Comparison of ENCODE assay signal across 24 mouse cellular contexts in the genomic region with DNA sequence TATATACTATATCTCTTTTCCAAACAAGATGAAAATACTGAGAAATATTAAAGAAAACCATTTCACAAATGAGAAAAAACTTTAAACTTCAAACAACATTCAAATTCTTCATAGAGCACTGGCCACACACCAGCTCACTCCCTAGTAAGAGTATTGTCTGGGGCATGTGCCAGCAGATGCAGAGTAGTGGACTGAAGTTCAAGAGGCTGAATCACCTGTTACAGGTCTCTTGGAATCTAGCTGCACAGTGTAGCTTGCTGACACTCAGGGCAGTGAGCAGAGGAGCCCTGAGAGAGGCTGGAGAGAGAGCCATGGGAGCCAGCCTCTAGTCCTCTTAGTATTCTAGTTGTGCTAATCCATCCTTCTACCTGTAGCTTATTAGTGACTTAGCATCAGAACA.
DNase-seq lines count a peak whose midpoint lies in the region; ATAC-seq and TF ChIP-seq lines count a peak whose summit lies in the region.
"Had no signal": no experiment of that assay in that cellular context is flagged by ENCODE, and none has a peak within 500 bp of the region (broad histone marks: within the 10 kb centered on the region; RNA-seq: fewer than 3 reads in every experiment).

No protein-coding gene starts in this region.

- H3K36me3 ChIP-seq in kidney, embryonic 14.5 days (ENCODE audit: control insufficient read depth, insufficient read depth, low read length), result no peaks in the 10 kb centered on the region
- H3K36me3 ChIP-seq in intestine, postnatal 0 days (ENCODE audit: control insufficient read depth, insufficient read depth), result no peaks in the 10 kb centered on the region
- H3K36me3 ChIP-seq: intestine, embryonic 15.5 days; limb, embryonic 12.5 days; liver, embryonic 13.5 days; neural tube, embryonic 15.5 days had no signal

- H3K27me3 ChIP-seq in kidney, embryonic 14.5 days (ENCODE audit: control insufficient read depth, insufficient read depth, low read length), result 0 out of 2 replicates have a peak, but pooled peaks cover 2% of the 10 kb centered on the region
- H3K27me3 ChIP-seq in intestine, postnatal 0 days (replicated peaks; ENCODE audit: control insufficient read depth, insufficient read depth, low read length), result no peaks in the 10 kb centered on the region
- H3K27me3 ChIP-seq: intestine, embryonic 15.5 days; limb, embryonic 12.5 days; liver, embryonic 13.5 days; neural tube, embryonic 15.5 days had no signal

- no peaks in the 10 kb centered on the region for H3K9me3 ChIP-seq in kidney, embryonic 14.5 days (ENCODE audit: control insufficient read depth, low read length)
- no peaks in the 10 kb centered on the region for H3K9me3 ChIP-seq in intestine, postnatal 0 days (ENCODE audit: control insufficient read depth)
- H3K9me3 ChIP-seq: forebrain, embryonic 13.5 days; intestine, embryonic 15.5 days; limb, embryonic 12.5 days; liver, embryonic 13.5 days; neural tube, embryonic 15.5 days had no signal

- no peak overlapping the region for H3K9ac ChIP-seq in kidney, embryonic 14.5 days (ENCODE audit: low read depth, low read length)
- H3K9ac ChIP-seq in intestine, postnatal 0 days (ENCODE audit: low read depth, low read length), result no peak overlapping the region
- H3K9ac ChIP-seq: forebrain, embryonic 13.5 days; intestine, embryonic 15.5 days; limb, embryonic 12.5 days; liver, embryonic 13.5 days; neural tube, embryonic 15.5 days had no signal

- H3K4me2 ChIP-seq in kidney, embryonic 14.5 days (replicated peaks; ENCODE audit: low read depth, low read length), result no peak overlapping the region
- H3K4me2 ChIP-seq in intestine, postnatal 0 days (replicated peaks; ENCODE audit: low read depth), result no peak overlapping the region
- H3K4me2 ChIP-seq: forebrain, embryonic 13.5 days; intestine, embryonic 15.5 days; limb, embryonic 12.5 days; liver, embryonic 13.5 days; neural tube, embryonic 15.5 days had no signal

- DNase-seq in kidney, adult 8-10 months, result peak; percentile 25 to 44
- DNase-seq in kidney, postnatal 14 days, result peak; percentile 31
- DNase-seq in lung, adult 2 months, result peak; percentile 31
- DNase-seq in lung, postnatal 25 days (ENCODE audit: low spot score), result peak; percentile 68
- no peak for DNase-seq in embryo, embryonic 10.5 days (ENCODE audit: low spot score)
- DNase-seq: adrenal gland, postnatal 14 days; B cell, adult 2 months; cerebellum, adult 8-10 months; cerebellum, postnatal 36 days; gastrocnemius, adult 2 months; heart, postnatal 4 days; liver, embryonic 13.5 days; right cerebral cortex, adult 18-20 months; right cerebral cortex, postnatal 4 days; thymus, postnatal 14 days had no signal

- H3K4me1 ChIP-seq in kidney, embryonic 14.5 days (ENCODE audit: control insufficient read depth, insufficient read depth, low read length), result peaks cover 10% of the 10 kb centered on the region; the same call in 1 of the 2 replicates
- H3K4me1 ChIP-seq in lung, adult 2 months (ENCODE audit: control insufficient read depth, insufficient read depth, low read length), result 0 out of 2 replicates have a peak, but pooled peaks cover 3% of the 10 kb centered on the region
- no peaks in the 10 kb centered on the region for H3K4me1 ChIP-seq in intestine, postnatal 0 days (replicated peaks; ENCODE audit: control insufficient read depth, insufficient read depth, low read length)

- H3K4me3 ChIP-seq in kidney, embryonic 14.5 days (ENCODE audit: low read length), result no peak overlapping the region
- no peak overlapping the region for H3K4me3 ChIP-seq in lung, adult 2 months (replicated peaks; ENCODE audit: extremely low read depth, low read depth, low read length)
- no peak overlapping the region for H3K4me3 ChIP-seq in intestine, postnatal 0 days (ENCODE audit: low read depth, low read length)
- H3K4me3 ChIP-seq: forebrain, embryonic 13.5 days; gastrocnemius, adult 2 months; intestine, embryonic 15.5 days; layer of hippocampus, adult 2 months; limb, embryonic 12.5 days; liver, embryonic 13.5 days; neural tube, embryonic 15.5 days had no signal

- TF ChIP-seq POLR2A in lung, adult 2 months (IDR thresholded peaks at IDR 0.05; ENCODE audit: borderline replicate concordance, extremely low read depth, low read depth, low read length), result no peak

- H3K27ac ChIP-seq in kidney, embryonic 14.5 days (ENCODE audit: low read depth, low read length), result no peak overlapping the region
- no peak overlapping the region for H3K27ac ChIP-seq in intestine, postnatal 0 days (ENCODE audit: low read depth, low read length)
- H3K27ac ChIP-seq: forebrain, embryonic 13.5 days; gastrocnemius, adult 2 months; intestine, embryonic 15.5 days; layer of hippocampus, adult 2 months; limb, embryonic 12.5 days; liver, embryonic 13.5 days; macrophage; neural tube, embryonic 15.5 days had no signal

- no peak for ATAC-seq in kidney, embryonic 14.5 days (ENCODE audit: low FRiP score, low TSS enrichment)
- no peak for ATAC-seq in intestine, postnatal 0 days
- ATAC-seq: forebrain, embryonic 13.5 days; hindbrain, embryonic 16.5 days; intestine, embryonic 15.5 days had no signal

- no peak for TF ChIP-seq CTCF in lung, adult 2 months (IDR thresholded peaks at IDR 0.05; ENCODE audit: insufficient read depth, low read length)
- TF ChIP-seq CTCF in intestine, postnatal 0 days (IDR thresholded peaks at IDR 0.05; ENCODE audit: low read depth), result no peak
